Mouse (Mus musculus) E14TG2a.4 (cell line): ENCODE data around the gene Ptpru.
"Not testable (repeated sequence)": the region's sequence is repeated elsewhere in the genome, so short reads cannot be mapped to it uniquely, and the experiment has no call there.

Source experiments
- H3K27me3 ChIP-seq: 2 replicates; pipeline ENCODE4 v1.6.1; 2014; ENCODE audit warnings: low read length, control low read depth; ENCODE audit not compliant: insufficient read depth
- H3K36me3 ChIP-seq: 2 replicates; pipeline ENCODE4 v1.6.1; 2014; ENCODE audit warnings: low read length, control low read depth; ENCODE audit not compliant: insufficient read depth
- H3K4me1 ChIP-seq: replicated peaks from 2 replicates; pipeline ENCODE4 v1.6.1; 2014; ENCODE audit warnings: low read depth, low read length, control low read depth
- H3K4me3 ChIP-seq: replicated peaks from 2 replicates; pipeline ENCODE4 v1.5.1; 2014; ENCODE audit warnings: mild to moderate bottlenecking, low read length
- H3K9me3 ChIP-seq: 2 replicates; pipeline ENCODE4 v1.6.1; 2014; ENCODE audit warnings: low read length, control low read depth
- CTCF ChIP-seq: conservative IDR thresholded peaks from 2 replicates; pipeline ENCODE4 v1.5.1; 2014; ENCODE audit warnings: low read length
- NANOG ChIP-seq: IDR thresholded peaks from 2 replicates; pipeline ENCODE4 v1.6.1; 2014; ENCODE audit warnings: borderline replicate concordance, low read length, mixed read lengths
- POU5F1 ChIP-seq: IDR thresholded peaks from 2 replicates; pipeline ENCODE4 v1.6.1; 2014; ENCODE audit warnings: low read length, borderline replicate concordance

Ptpru gene

GRCm38 (mm10) chr4:131805255-131805654 is 32.8 kb downstream of the Ptpru start:
- Histone ChIP-seq H3K27me3 (peaks cover 15% of the 10 kb centered on the region), H3K4me3 (no peak overlapping the region), H3K9me3 (no peaks in the 10 kb centered on the region), H3K36me3 (0 out of 2 replicates have a peak, but pooled peaks cover 11% of the 10 kb centered on the region), H3K4me1 (peaks cover 32% of the 10 kb centered on the region)
- no peak for TF ChIP-seq CTCF
- no peak for TF ChIP-seq NANOG
- no peak for TF ChIP-seq POU5F1

GRCm38 (mm10) chr4:131804732-131805131 is 33.4 kb downstream of the Ptpru start:
- Histone ChIP-seq H3K4me1 (peaks cover 37% of the 10 kb centered on the region), H3K27me3 (peaks cover 19% of the 10 kb centered on the region), H3K36me3 (0 out of 2 replicates have a peak, but pooled peaks cover 11% of the 10 kb centered on the region)
- H3K4me3 ChIP-seq, H3K9me3 ChIP-seq: not testable (repeated sequence)

DNA sequence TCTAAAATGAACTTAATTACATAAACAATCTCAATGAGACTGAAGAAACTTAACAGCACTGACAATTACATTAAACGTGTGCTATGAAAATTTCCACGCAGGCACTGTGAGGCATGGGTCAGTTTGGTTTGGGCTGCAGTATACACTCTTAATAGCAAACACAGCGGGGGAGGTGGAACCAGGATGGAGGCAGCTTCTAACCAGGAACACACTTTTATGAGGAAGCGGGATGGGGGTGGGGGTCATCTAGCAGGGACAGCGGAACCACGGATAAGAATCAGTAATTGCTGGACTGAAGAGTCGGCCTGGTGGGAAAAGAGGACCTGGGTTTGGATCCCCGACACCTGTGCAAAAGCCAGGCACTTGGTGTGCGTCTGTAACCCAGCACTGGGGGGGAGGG is 34.2 kb downstream of the Ptpru start:
- no peak for TF ChIP-seq POU5F1
- no peak for TF ChIP-seq NANOG
- no peak for TF ChIP-seq CTCF
- Histone ChIP-seq H3K27me3 (peaks cover 19% of the 10 kb centered on the region), H3K4me1 (peaks cover 44% of the 10 kb centered on the region), H3K4me3 (no peak overlapping the region), H3K36me3 (0 out of 2 replicates have a peak, but pooled peaks cover 11% of the 10 kb centered on the region), H3K9me3 (no peaks in the 10 kb centered on the region)

DNA sequence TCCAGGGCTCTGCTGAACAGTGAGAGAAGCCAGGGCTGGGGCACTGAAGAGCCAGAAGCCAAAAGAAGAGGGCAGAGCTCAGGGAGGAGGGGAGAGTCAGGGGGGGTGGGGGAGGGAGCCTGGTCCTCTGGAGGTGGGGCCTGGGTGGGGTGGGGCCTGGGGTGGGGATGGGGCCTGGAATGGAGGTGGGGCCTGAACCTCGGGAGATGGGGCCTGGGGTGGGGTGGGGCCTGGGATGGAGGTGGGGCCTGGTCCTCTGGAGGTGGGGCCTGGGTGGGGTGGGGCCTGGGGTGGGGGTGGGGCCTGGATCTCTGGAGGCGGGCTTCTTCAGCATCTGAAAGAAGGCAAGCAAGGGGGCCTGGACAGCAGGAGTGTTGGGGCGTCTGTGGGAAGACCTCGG is 39.1 kb downstream of the Ptpru start:
- Histone ChIP-seq H3K9me3 (no peaks in the 10 kb centered on the region), H3K27me3 (peaks cover 41% of the 10 kb centered on the region), H3K4me3 (peak overlapping the region; percentile 65), H3K36me3 (0 out of 2 replicates have a peak, but pooled peaks cover 11% of the 10 kb centered on the region), H3K4me1 (peaks cover 55% of the 10 kb centered on the region)
- TF ChIP-seq POU5F1 (no peak), NANOG (no peak), CTCF (no peak)

GRCm38 (mm10) chr4:131797920-131798319 is 40.2 kb downstream of the Ptpru start:
- H3K9me3 ChIP-seq, result no peaks in the 10 kb centered on the region
- H3K36me3 ChIP-seq, result 0 out of 2 replicates have a peak, but pooled peaks cover 15% of the 10 kb centered on the region
- peak overlapping the region; percentile 43 for H3K4me3 ChIP-seq
- peaks cover 47% of the 10 kb centered on the region for H3K27me3 ChIP-seq
- peaks cover 45% of the 10 kb centered on the region for H3K4me1 ChIP-seq
- no peak for TF ChIP-seq CTCF
- TF ChIP-seq POU5F1, result no peak
- no peak for TF ChIP-seq NANOG

DNA sequence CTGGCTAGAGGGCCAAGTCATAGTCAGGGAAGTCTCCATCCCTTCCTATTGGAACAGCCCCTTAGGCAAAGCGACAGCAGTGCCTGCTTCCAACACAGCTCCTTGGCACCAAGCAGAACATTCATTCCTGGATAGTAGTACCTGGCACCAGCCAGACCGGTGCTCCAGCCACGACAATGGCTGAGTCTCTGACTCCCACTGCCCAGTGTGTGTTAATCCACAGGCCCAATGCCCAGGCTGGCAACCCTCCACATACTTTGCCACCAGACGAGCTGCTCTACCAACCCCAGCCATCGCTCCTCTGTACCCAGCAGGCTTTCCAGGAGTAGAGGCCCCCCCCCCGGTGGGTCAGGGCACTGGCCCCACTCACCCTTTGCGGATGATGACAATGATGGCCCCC is 40.6 kb downstream of the Ptpru start:
- Histone ChIP-seq H3K4me1 (peaks cover 40% of the 10 kb centered on the region), H3K27me3 (peaks cover 47% of the 10 kb centered on the region), H3K4me3 (0 out of 2 replicates have a peak overlapping the region, but pooled peaks have one; percentile 43), H3K36me3 (0 out of 2 replicates have a peak, but pooled peaks cover 15% of the 10 kb centered on the region), H3K9me3 (no peaks in the 10 kb centered on the region)
- no peak for TF ChIP-seq NANOG
- TF ChIP-seq POU5F1, result no peak
- no peak for TF ChIP-seq CTCF

- Histone ChIP-seq H3K36me3 (0 out of 2 replicates have a peak, but pooled peaks cover 13% of the 10 kb centered on the region), H3K9me3 (no peaks in the 10 kb centered on the region), H3K27me3 (peaks cover 42% of the 10 kb centered on the region), H3K4me3 (no peak overlapping the region), H3K4me1 (peaks cover 36% of the 10 kb centered on the region)
- TF ChIP-seq NANOG (no peak), CTCF (no peak), POU5F1 (no peak)
These were observed 41.6 kb downstream of the Ptpru start for GRCm38 (mm10) chr4:131796312-131797080.

GRCm38 (mm10) chr4:131786800-131787199 is 51.3 kb downstream of the Ptpru start:
- TF ChIP-seq CTCF (no peak), POU5F1 (no peak), NANOG (no peak)

GRCm38 (mm10) chr4:131784034-131784433 is 54.1 kb downstream of the Ptpru start:
- TF ChIP-seq CTCF, result peak; percentile 84
- no peak for TF ChIP-seq POU5F1
- no peak for TF ChIP-seq NANOG
- Histone ChIP-seq H3K4me3 (no peak overlapping the region), H3K27me3 (peaks cover 19% of the 10 kb centered on the region; the same call in 1 of the 2 replicates), H3K36me3 (no peaks in the 10 kb centered on the region), H3K4me1 (peaks cover 14% of the 10 kb centered on the region), H3K9me3 (no peaks in the 10 kb centered on the region)

More at GRCm38 (mm10) chr4:131786800-131787199, 51.3 kb downstream of the Ptpru start:
- H3K27me3 ChIP-seq, result peaks cover 4% of the 10 kb centered on the region; the same call in 1 of the 2 replicates
- no peaks in the 10 kb centered on the region for H3K9me3 ChIP-seq
- H3K36me3 ChIP-seq, result no peaks in the 10 kb centered on the region
- peaks cover 12% of the 10 kb centered on the region; the same call in 1 of the 2 replicates for H3K4me1 ChIP-seq
- H3K4me3 ChIP-seq, result no peak overlapping the region
